Mouse (Mus musculus): ENCODE data around the gene Cenpe.
A peak's percentile ranks its signal among the peaks of the same experiment; 100 is the strongest.

Gene Cenpe

DNA sequence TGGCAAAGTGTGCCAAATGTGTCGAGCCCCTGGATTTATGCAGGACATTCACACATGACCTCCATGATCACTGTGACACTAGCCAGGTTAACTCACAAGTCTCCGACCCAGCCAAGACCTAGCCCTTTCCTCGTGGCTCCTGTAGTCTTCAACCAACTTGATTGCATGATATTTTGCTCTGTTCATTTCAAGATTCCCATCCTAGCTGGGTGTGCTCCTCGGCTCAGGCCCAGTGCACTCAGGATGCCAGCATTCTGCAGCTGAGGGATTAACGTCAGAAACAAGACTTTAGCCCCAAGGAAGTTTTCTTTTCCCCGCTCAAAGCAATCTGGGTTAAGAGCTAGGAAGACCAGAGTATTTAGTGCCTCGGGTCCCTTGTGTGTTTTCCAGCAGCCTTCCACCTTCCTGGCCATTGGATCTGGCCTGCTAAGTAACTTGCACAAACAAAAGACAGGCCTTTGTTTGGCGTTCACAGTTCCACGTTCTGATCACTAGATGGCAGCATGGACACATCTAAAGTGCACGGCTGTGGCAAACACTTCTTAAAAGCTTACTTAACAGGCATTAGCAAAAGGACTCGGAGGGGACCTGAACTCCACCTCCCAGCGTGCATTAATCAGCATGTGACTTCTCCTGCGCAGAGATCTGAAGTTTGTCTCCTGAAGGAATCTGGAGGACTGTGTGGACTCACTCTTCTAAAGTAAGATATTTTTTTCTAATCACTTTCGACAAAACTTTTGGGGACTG, 68.5 kb downstream of the Cenpe start, which contains the start of gene Bdh2:
TSS of gene Bdh2 (plus strand) at position 553 of the 747 bp plus-strand sequence.
- DNase-seq (ENCODE audit: low read depth) = peak; percentile 85

DNA sequence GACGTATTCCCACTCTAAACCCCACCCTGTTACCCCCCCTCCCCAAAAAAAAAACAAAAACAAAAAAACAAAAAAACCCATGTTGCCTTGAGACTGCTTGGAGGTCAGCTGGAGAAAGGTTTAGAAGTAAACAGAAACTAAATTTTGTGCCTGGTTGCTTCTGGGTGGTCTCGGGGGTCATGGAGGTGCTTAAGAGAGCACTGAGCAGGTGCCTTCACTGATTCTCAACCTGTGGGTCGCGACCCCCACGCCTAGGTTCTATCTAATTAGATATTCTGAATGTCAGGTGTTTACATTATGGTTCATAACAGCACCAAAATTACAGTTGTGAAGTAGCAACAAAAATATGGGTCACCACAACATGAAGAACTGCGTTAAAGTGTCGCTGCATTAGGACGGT, 69.4 kb downstream of the Cenpe start:
- no peak for DNase-seq (ENCODE audit: low read depth)

DNA sequence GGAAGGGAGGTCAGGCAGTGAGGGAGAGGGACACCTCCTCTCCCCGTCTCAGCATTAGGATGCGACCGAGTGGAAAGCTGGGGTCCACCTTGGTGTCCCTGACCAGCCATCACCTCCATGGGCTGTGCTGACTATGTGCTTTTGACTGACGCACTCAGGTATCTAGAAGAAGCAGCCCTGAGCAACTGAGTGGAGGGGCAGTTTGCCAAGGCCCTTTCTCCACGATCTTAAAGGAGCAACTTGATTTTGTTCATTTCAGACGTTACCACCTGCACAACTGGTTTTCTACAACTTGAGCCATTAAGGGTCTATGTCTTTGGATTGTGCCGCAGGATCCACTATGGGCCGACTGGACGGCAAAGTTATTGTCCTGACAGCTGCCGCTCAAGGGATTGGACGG, 72.9 kb downstream of the Cenpe start:
- no peak for DNase-seq (ENCODE audit: low read depth)

DNA sequence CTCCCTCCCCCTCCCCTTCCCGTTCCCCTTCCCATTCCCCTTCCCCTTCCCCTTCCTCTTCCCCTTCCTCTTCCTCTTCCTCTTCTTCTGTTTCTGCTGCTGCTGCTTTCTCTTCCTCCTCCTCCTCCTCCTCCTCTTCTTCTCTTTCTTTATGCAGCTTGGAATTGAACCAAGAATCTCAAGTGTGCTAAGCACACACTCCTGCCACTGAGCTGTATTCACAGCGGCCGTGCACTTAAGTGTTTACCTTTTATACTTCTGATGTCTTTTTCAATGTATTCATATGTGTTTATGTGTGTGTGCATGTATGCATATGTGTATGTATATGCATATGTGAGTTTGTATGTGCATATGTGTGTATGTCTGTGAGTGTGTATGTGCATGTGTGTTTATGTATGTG, 73.5 kb downstream of the Cenpe start:
- DNase-seq (ENCODE audit: low read depth) = no peak

DNA sequence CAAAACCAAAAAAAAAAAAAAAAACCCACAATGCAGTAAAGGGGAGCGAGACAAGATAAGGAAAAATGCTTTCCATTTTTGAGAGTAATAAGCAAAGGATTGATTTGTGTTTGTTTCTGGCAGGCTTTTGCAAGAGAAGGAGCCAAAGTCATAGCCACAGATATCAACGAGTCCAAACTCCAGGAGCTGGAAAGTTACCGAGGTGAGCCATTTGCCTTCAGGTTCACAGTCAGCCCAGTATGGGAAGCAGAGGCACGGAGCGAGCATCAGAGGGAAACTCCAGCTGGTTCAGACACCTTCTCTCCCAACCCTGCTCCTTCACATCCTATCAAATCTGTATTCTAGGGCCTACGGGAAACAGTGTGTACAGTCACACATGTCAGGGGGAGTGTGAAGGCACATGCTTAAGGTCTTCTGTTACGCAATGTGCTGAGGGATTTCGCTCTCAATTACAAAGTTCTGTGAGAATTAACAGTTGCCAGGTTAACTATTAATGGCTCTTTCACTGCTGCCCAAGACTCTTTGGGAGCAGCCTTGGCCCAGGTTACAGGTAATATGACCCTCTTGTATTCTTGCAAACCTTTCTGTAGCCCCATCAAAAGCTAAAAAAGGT, 75.9 kb downstream of the Cenpe start:
- DNase-seq (ENCODE audit: low read depth) = no peak

DNA sequence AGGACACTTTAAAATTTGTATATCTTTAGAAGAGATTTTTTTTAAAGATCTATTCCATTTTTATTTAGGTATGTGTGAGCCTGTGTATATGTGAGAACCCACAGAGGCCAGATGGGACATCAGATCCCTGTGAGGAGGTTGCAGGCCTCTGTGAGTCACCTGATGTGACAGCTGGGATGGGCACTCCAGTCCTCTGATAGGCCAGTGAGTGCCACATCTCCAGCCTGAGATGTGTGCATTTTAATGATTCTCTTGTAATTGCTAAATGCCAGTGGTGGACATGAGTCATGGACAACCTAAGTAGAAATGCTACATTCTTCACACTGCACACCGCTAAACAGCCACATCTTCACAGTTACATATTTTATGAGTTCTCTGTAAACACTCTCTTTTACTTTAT, 76.8 kb downstream of the Cenpe start:
- DNase-seq (ENCODE audit: low read depth) = no peak

DNA sequence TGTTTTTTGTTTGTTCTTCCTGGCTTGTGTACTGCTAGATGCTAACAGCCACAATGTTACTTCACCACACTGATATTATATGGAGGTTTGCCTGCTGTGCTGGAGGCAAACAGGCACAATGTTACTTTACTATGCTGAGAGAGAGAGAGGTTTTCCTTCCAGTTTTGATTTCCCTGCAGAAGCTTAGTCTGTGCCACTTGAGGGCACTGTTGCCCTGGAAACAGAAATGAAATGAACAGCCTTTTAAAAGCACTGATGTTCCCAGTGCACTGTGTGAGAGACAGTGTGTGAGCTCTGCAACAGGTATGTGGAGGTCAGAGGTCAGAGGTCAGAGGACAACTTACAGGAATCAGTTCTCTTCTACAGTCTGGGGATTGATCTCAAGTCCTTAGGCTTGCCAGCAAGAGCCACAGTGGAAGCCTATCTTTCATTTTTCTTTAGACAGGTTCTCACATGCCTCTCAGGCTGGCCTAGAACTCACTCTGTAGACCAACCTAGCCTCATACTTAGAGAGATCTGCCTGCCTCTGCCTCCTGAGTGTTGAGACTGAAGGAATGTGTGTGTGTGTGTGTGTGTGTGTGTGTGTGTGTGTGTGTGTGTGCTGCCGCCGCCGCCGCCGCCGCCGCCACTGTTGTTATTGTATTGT, 78.0 kb downstream of the Cenpe start:
- peak; percentile 80 for DNase-seq (ENCODE audit: low read depth)

DNA sequence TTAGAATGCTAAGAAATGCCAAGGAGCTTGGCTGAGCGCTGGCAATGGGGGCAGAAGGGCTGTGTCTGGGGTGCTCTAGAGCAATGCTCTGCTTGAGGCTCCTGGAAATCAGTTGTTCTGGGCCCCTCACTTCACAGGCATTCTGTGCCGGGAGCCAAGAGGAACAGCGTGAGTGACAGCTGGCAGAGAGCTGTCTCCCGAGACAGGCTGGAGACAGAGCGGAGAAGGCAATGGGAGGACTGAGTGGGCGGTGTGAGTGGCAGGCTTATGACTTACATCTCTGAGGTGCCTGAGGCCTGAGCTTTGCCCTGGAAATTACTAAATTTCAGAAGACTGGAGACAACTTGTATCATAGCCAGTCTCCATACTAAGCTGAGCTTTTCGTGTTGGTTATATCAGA, 81.4 kb downstream of the Cenpe start:
- no peak for DNase-seq (ENCODE audit: low read depth)

DNA sequence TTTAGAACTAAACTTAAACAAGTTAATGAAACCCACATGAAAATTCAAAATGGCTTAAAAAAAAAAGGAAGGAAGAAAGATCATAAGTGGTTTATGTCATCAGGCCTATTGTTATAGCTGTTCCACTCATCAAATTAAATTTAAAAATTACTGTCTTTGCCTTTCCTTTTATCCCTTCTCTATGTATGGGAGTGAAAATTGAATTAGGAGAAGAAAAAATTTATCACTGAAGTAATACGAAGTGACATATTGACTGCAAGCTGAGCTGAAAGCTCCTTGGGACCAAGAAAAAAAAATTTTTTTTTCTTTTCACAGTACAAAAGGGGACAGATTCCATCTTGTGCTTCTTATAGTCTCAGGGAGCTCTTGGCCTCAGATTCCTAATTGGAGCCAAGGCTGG, 83.2 kb downstream of the Cenpe start:
- DNase-seq (ENCODE audit: low read depth) = no peak

DNA sequence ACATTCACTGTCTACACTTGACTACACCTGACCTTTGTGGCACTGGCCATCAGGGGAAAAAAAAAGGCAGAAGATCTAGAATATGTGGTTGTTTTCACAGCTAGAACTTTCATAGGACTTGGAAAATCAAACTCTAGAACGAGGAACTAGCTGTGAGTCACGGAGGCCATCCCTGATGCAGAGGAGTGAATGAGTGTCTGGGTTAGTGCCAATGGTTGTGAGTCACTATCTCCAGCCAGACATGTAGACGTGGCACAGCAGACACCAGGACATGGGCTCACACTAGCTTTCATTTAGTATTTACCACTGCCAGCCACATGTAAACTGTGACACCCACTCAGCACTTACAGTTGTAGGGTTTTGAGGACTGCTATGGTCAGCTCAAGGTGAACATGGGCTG, 86.2 kb downstream of the Cenpe start:
- no peak for DNase-seq (ENCODE audit: low read depth)

DNA sequence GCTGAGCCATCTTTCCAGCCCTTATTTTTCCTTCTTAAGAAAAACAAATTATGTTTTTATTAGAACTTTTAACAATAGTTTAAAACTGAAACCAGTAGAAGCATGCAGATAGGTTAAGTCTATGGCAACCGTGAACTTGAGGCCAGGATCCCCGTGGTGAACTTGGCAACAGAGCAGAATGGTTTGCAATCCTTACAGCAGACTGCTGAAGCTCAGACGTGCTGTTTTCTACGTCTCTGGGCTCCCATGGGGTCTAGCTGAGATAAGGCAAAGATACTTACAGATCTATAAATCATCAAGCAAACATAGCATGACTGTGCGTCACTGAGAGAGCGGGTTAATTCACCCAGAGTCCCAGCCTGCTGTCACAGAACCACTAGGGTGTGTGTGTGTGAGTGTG, 87.7 kb downstream of the Cenpe start:
- DNase-seq (ENCODE audit: low read depth) = no peak

DNA sequence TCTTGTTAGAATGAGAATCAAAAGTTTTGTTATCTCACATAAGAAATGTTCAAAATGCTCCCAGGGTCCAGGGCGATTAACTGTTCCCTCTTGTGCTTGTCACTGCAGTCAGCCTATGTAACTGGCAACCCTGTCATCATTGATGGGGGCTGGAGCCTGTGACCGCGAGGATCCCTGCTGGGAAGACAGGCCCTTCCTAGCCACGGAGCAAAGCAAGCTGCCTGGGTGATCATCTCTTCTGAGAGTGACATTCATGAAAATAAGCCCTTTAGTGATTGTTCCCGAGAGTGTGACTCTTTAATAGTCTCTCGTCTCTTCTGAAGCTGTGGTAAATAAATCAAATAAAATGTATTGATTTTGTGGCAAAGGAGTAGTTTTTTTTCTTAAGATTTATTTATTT, 91.7 kb downstream of the Cenpe start:
- DNase-seq (ENCODE audit: low read depth) = no peak

DNA sequence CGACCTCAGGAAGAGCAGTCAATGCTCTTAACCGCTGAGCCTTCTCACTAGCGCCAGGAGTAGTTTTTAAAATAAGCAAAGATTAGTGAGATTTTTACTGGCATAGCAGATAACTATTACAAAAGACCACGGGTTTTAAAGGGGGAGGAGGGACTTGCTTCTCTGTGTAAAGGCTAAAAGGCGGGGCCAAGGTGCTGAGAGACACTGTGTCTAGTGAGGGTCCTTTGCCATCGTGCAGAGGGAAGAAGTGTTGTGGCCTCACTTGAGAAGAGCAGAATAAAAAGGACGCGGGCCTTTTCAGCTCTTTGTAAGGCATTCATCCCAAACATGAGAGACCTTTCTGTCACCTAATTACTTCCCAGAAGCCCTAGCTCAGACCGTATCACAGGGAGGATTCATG, 92.2 kb downstream of the Cenpe start:
- no peak for DNase-seq (ENCODE audit: low read depth)

DNA sequence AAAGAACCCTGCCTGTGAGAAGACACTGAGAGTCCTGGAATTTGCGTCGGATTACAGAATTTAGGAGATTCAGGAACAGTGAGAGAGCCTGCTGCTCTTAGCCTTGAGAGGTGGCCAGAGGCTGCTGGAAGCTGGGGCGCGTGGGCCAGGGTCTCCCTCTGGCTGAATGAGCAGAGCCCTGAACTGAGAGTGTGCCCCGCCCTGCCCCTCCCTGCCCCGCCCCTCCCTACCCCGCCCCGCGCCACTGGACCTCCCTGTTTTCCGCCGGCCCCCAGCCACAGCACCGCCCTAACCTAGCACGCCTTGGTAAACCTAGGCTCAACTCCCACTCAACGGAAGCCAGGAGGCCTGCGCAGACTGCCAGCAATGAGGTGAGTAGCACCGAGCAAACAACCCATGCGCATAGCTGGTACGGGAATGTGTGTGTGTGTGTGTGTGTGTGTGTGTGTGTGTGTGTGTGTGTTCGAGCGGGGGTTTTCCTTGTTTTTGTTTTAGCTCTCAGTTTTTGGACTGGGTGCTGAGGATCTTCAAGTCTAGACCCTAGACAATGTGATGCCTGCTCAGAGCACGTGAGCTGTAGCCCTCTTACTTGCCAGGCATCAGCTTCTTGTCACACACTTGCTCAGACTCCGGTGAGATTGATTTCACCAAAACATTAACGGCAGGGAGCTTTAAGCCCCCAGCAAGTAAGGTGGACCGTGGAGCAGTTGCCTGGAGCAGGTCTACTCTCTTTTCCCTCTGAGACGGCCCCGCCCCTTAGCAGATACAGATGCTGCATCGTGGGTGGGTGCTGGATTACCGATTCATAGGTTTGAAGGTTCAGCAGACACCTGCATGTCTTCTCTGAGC, 95.3 kb downstream of the Cenpe start, which contains the start of gene Slc9b2:
TSS of gene Slc9b2 (plus strand) at position 290 of the 849 bp plus-strand sequence.
- peak; percentile 86 for DNase-seq (ENCODE audit: low read depth)

DNA sequence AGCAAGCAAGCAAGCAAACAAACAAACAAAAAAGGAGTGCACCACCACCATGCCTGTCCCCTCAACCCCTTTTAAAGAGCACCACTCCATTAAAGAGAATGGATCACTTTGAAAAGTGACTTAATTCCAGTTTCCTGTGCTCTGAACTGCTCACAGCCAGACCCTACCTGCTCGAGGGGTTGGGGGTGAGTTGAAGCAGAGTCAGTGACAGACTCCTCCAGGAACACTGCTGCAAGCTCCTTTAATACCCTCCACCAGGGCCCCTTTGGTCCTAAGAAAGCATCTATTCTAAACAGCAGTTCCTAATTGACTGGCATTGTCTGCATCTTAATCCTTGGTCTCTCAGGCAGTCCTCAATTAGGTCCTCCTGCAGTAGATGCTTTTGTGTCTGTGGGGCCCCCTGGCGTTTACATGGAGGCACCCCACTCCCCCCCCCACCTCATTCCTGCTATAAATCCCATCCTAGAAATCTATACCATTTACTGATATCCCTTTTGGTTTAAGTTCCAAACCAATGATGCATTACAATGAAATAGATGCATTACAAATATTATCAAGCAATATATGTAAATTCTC, 100.7 kb downstream of the Cenpe start:
- DNase-seq (ENCODE audit: low read depth) = peak; percentile 12

DNA sequence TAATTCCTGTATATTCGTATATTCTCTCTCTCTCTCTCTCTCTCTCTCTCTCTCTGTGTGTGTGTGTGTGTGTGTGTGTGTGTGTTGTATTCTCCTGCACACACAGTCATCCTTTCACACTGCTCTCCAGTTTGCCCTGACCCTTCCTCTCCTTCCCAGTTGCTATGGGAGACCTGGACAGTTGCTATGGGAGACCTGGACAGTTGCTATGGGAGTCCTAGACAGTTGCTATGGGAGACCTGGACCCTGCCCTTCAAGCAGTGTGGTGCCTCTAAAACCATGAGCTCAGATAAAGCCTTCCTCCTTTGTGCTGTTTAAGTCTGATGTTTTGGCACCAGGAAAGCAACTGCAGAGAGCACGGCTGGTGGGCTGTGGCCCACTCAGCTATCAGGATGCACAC, 101.4 kb downstream of the Cenpe start:
- no peak for DNase-seq (ENCODE audit: low read depth)

DNA sequence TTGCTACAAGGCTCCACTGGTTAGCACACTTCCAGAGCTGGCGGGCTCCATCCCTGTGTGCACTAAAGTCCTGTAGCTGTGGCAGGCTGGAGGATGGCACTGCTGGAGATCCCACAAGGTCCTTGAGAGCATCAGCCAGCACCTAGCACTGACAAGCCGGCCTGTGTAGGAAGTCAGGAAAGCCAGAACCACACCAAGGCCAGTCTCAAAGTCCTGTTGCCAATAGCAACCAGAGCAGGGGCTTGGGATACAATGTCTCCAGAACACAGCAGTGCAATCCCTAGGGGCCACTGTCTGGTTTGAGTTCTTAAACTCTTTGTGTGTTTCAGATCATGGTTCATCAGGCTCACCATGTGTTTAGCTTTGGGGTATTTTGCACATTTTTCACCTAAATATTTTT, 102.5 kb downstream of the Cenpe start:
- DNase-seq (ENCODE audit: low read depth) = no peak

DNA sequence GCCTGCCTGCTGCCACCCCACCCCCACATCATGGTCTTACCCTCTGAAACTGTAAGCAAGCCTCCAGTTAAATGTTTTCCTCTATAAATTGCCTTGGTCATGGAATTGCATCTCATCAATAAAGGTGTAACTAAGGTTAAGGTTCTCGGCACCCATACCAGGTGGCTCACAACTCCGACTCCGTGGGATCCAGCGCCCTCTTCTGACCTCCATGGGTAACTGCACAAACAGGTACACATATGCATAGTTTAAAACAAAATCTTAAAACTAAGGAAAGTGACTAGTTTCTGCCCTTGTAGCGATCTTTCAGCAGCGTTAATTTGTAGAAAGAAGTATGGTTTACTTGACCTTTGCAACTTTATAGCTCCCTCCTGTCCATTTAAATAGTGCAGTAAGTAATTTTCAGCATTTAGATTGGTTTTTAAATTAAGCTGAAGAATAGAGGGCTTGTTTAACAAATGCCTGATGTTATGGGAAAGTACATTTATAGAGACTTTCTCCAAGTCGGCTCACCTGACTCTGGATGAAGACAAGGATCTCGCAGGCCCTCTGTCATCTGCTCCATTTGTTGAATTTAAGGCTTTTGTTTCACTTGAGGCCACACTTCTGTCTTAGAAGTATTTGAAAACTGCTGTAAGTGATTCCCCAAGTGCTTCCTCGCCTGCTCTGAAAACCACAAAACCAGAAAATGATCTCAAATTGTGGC, 103.5 kb downstream of the Cenpe start:
- DNase-seq (ENCODE audit: low read depth) = no peak

DNA sequence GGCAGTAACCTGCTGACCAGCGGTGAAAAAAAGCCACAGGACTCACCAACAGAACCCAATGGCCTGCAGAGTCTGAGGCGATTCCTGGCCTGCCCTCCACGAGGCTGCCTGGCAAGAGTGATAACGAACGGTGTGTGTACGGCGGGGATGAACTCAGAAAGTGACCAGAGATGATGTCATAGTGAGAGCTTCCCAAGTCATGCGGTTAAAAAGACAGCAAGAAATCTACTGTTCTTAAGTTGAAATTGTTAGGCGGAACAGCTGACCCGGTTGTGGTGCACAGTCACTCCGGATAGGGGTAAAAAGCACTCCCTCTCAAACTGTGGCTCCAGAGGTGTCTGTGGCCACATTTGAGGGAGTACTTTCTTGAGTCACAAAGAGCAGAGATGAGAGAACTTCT, 106.0 kb downstream of the Cenpe start:
- DNase-seq (ENCODE audit: low read depth) = no peak

Data from induced T-regulatory cell, adult 2 months (primary cell).